Mouse (Mus musculus) olfactory bulb, adult 2 months (tissue): Measurements from ENCODE around the gene Gm21887.
"Not testable (repeated sequence)": the region's sequence is repeated elsewhere in the genome, so short reads cannot be mapped to it uniquely, and the experiment has no call there.

Source experiments
- CTCF ChIP-seq: fragments of 200-500 bp; IDR thresholded peaks from 2 replicates; pipeline ENCODE4 v1.5.1; 2012; ENCODE audit warnings: low read depth, mild to moderate bottlenecking, low read length, moderate library complexity; ENCODE audit not compliant: insufficient read depth
- POLR2A ChIP-seq: fragments of 200-500 bp; IDR thresholded peaks from 2 replicates; pipeline ENCODE4 v1.6.1; 2012; ENCODE audit warnings: mild to moderate bottlenecking, low read depth, low read length, moderate library complexity; ENCODE audit not compliant: insufficient read depth

DNA sequence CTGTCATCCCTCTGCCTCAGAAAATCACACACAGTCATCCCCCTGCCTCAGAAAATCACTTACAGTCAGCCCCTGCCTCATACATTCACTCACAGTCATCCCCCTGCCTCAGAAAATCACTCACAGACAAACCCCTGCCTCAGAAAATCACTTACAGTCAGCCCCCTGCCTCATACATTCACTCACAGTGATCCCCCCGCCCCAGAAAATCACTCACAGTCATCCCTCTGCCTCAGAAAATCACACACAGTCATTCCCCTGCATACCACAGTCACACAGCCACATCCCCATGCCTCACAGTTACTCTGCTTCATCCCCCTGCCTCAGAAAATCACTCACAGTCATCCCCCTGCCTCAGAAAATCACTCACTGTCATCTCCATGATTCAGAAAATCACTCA, 5.9 kb upstream of the Gm21887 start:
- TF ChIP-seq CTCF, POLR2A: not testable (repeated sequence)
